ENCODE assay signal across 8 mouse cellular contexts in the genomic region with DNA sequence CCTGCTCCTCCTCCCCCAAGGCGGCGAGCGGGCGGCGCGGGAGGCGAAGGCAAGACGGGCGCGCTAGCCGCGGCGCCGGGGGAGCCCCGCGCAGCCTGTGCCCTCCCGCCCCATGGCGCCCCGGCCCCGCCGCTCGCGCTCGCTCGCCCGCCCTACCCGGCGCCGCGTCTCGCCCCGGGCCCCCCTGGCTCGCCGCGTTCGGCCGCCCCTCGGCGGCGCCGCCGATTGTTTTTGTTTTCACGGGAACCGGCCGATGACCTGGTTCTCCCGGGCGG. TPM values are rescaled to one million over a fixed set of nuclear protein-coding genes. Genes with fewer than 3 reads are reported as not detected.
DNase-seq lines count a peak whose midpoint lies in the region; ATAC-seq and TF ChIP-seq lines count a peak whose summit lies in the region.

No protein-coding gene starts in this region.

- ATAC-seq in heart, embryonic 12.5 days (ENCODE audit: insufficient number of reproducible peaks, low FRiP score), result no peak; the same call in 1 of the 2 replicates
- no peak; the same call in 1 of the 2 replicates for ATAC-seq in forebrain, embryonic 13.5 days
- peak; percentile 34 for ATAC-seq in liver, embryonic 14.5 days (ENCODE audit: insufficient read depth)
- no peak for ATAC-seq in cerebellum, adult (ENCODE audit: insufficient number of reproducible peaks, low FRiP score, low TSS enrichment)

- DNase-seq in heart, postnatal 25 days (ENCODE audit: low spot score), result no peak
- no peak for DNase-seq in liver, embryonic 14.5 days (ENCODE audit: low read depth in 3 of 3, low spot score in 3 of 3)
- no peak for DNase-seq in adrenal gland, postnatal 25 days
- no peak for DNase-seq in retina, embryonic 14.5 days (ENCODE audit: low spot score)

- WGBS in heart, embryonic 12.5 days, result 1% methylated on average over 38 of the region's 47 CpGs
- under 1% methylated on average over 43 of the region's 47 CpGs for WGBS in forebrain, embryonic 13.5 days
- WGBS in liver, embryonic 14.5 days (ENCODE audit: insufficient replicate concordance), result under 1% methylated on average over 42 of the region's 47 CpGs

- no peaks in the 10 kb centered on the region for H3K36me3 ChIP-seq in heart, embryonic 12.5 days
- H3K36me3 ChIP-seq in E14TG2a.4 (ENCODE audit: insufficient read depth, low read length), result no peaks in the 10 kb centered on the region
- H3K36me3 ChIP-seq in forebrain, embryonic 13.5 days (ENCODE audit: poor library complexity, severe bottlenecking), result no peaks in the 10 kb centered on the region
- H3K36me3 ChIP-seq in liver, embryonic 14.5 days (replicated peaks; ENCODE audit: control insufficient read depth, insufficient read depth, low read depth), result no peaks in the 10 kb centered on the region

- no peaks in the 10 kb centered on the region for H3K9me3 ChIP-seq in heart, embryonic 12.5 days (replicated peaks)
- no peaks in the 10 kb centered on the region for H3K9me3 ChIP-seq in E14TG2a.4 (ENCODE audit: low read length)
- no peaks in the 10 kb centered on the region for H3K9me3 ChIP-seq in forebrain, embryonic 13.5 days (replicated peaks)
- no peaks in the 10 kb centered on the region for H3K9me3 ChIP-seq in liver, embryonic 14.5 days (ENCODE audit: control insufficient read depth, low read length)

- no peaks in the 10 kb centered on the region for H3K27me3 ChIP-seq in heart, embryonic 12.5 days (replicated peaks)
- H3K27me3 ChIP-seq in E14TG2a.4 (ENCODE audit: insufficient read depth, low read length), result 0 out of 2 replicates have a peak, but pooled peaks cover 2% of the 10 kb centered on the region
- no peaks in the 10 kb centered on the region for H3K27me3 ChIP-seq in forebrain, embryonic 13.5 days
- no peaks in the 10 kb centered on the region for H3K27me3 ChIP-seq in liver, embryonic 14.5 days (ENCODE audit: control insufficient read depth, insufficient read depth, low read length)

- H3K4me2 ChIP-seq in heart, embryonic 12.5 days, result peak overlapping the region; percentile 72
- H3K4me2 ChIP-seq in forebrain, embryonic 13.5 days, result peak overlapping the region; percentile 82
- peak overlapping the region; percentile 62 for H3K4me2 ChIP-seq in liver, embryonic 14.5 days (ENCODE audit: low read depth)

- peaks cover 34% of the 10 kb centered on the region for H3K4me1 ChIP-seq in heart, embryonic 12.5 days (replicated peaks)
- H3K4me1 ChIP-seq in E14TG2a.4 (replicated peaks; ENCODE audit: low read depth, low read length), result peaks cover 46% of the 10 kb centered on the region
- peaks cover 40% of the 10 kb centered on the region for H3K4me1 ChIP-seq in forebrain, embryonic 13.5 days
- peaks cover 19% of the 10 kb centered on the region in 2 experiments for H3K4me1 ChIP-seq in liver, embryonic 14.5 days (replicated peaks; ENCODE audit: control insufficient read depth in 2 of 2, insufficient read depth in 2 of 2, low read length in 1 of 2)

- TF ChIP-seq EP300 in liver, embryonic 14.5 days (IDR thresholded peaks at IDR 0.05; ENCODE audit: low read depth), result no peak

- TF ChIP-seq CTCF in E14TG2a.4 (conservative IDR thresholded peaks at IDR 0.05; ENCODE audit: low read length), result no peak
- no peak for TF ChIP-seq CTCF in liver, embryonic 14.5 days (IDR thresholded peaks at IDR 0.05; ENCODE audit: low read depth)

- peak overlapping the region; percentile 91 for H3K9ac ChIP-seq in heart, embryonic 12.5 days
- H3K9ac ChIP-seq in forebrain, embryonic 13.5 days, result peak overlapping the region; percentile 95
- peak overlapping the region; percentile 94 for H3K9ac ChIP-seq in liver, embryonic 14.5 days (replicated peaks)

- peak overlapping the region; percentile 81 for H3K4me3 ChIP-seq in heart, embryonic 12.5 days
- peak overlapping the region; percentile 94 for H3K4me3 ChIP-seq in E14TG2a.4 (replicated peaks; ENCODE audit: low read length)
- peak overlapping the region; percentile 94 for H3K4me3 ChIP-seq in forebrain, embryonic 13.5 days
- H3K4me3 ChIP-seq in liver, embryonic 14.5 days (ENCODE audit: insufficient read depth in 1 of 2, low read depth in 2 of 2, low read length in 2 of 2), result peak overlapping the region; percentile 86 to 88

- intact Hi-C loops in heart, postnatal 25 days (cut with DNase I), result loop anchor here (2.0 kb wide), 2 partner anchors 55 to 103 kb away; a partner anchor contains a TSS

- H3K27ac ChIP-seq in heart, embryonic 12.5 days (ENCODE audit: poor library complexity, severe bottlenecking), result peak overlapping the region; percentile 97
- H3K27ac ChIP-seq in forebrain, embryonic 13.5 days, result peak overlapping the region; percentile 92
- H3K27ac ChIP-seq in liver, embryonic 14.5 days, result peak overlapping the region; percentile 73

RNA-seq across cellular contexts. Expression of a gene that starts 0.3 kb away (rescaled TPM):
- polyA plus RNA-seq in heart, embryonic 12.5 days (2016; fragmentation: Nextera tagmentation; extraction: Ambion mirVana), result 15.2 and 17.0 TPM in 2 replicates
- 10 to 100 TPM; 65.8 to 72.8 TPM for total RNA-seq in heart, postnatal 25 days (2021)
- polyA plus RNA-seq in forebrain, embryonic 13.5 days (2015; fragmentation: Nextera tagmentation; extraction: Ambion mirVana), result 6.8 and 9.0 TPM in 2 replicates
- polyA plus RNA-seq in liver, embryonic 14.5 days (2012; rRNA removed), result 10.3 and 14.8 TPM in 2 replicates
- polyA plus RNA-seq in liver, embryonic 14.5 days (2014; fragmentation: Nextera tagmentation; extraction: Ambion mirVana), result 4.5 and 4.7 TPM in 2 replicates
- total RNA-seq in adrenal gland, postnatal 25 days (2021), result 91.9 and 102 TPM in 2 replicates

RNA-seq across cellular contexts. Expression of a gene that starts 53.5 kb away (rescaled TPM):
- polyA plus RNA-seq in heart, embryonic 12.5 days (2016; fragmentation: Nextera tagmentation; extraction: Ambion mirVana), result 20.7 and 21.6 TPM in 2 replicates
- total RNA-seq in heart, postnatal 25 days (2021), result 10 to 100 TPM; 21.7 to 26.1 TPM
- 16.9 and 18.8 TPM in 2 replicates for polyA plus RNA-seq in forebrain, embryonic 13.5 days (2015; fragmentation: Nextera tagmentation; extraction: Ambion mirVana)
- 3.8 and 5.0 TPM in 2 replicates for polyA plus RNA-seq in liver, embryonic 14.5 days (2012; rRNA removed)
- 7.2 and 7.8 TPM in 2 replicates for polyA plus RNA-seq in liver, embryonic 14.5 days (2014; fragmentation: Nextera tagmentation; extraction: Ambion mirVana)
- 32.3 and 41.0 TPM in 2 replicates for total RNA-seq in adrenal gland, postnatal 25 days (2021)
